ENCODE assay signal across 16 mouse cellular contexts in the genomic region with DNA sequence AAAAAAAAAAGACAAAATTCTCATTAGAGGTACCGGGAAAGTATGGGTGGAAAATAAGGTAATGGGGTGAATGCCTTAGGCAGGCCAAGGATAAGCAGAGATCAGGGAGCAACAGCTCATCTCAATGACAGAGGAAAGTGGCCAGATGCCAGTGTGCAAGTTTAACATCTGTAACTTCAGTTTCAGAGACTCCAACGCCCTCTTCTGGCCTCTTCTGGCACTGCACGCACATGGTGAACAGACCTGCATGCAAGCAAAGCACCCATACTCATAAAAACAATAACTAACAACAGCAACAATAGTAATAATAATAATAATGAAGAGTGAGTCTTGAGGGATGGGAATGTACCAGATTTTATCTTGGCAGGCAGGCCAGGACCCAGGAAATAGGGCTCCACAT. TPM values are rescaled to one million over a fixed set of nuclear protein-coding genes. Genes with fewer than 3 reads are reported as not detected.
DNase-seq lines count a peak whose midpoint lies in the region; ATAC-seq and TF ChIP-seq lines count a peak whose summit lies in the region.
"Had no signal": no experiment of that assay in that cellular context is flagged by ENCODE, and none has a peak within 500 bp of the region (broad histone marks: within the 10 kb centered on the region; RNA-seq: fewer than 3 reads in every experiment).

No protein-coding gene starts in this region.

- no peaks in the 10 kb centered on the region for H3K4me1 ChIP-seq in forebrain, postnatal 0 days (ENCODE audit: insufficient read depth)
- peaks cover 1% of the 10 kb centered on the region for H3K4me1 ChIP-seq in forebrain, embryonic 14.5 days (ENCODE audit: control insufficient read depth, insufficient read depth, low read length)
- H3K4me1 ChIP-seq in liver, postnatal 0 days (ENCODE audit: insufficient read depth) = no peaks in the 10 kb centered on the region
- H3K4me1 ChIP-seq in liver, embryonic 12.5 days = peaks cover 12% of the 10 kb centered on the region; the same call in 1 of the 2 replicates
- H3K4me1 ChIP-seq in G1E (ENCODE audit: insufficient read depth, low read depth, low read length) = peaks cover 63% of the 10 kb centered on the region
- no peaks in the 10 kb centered on the region for H3K4me1 ChIP-seq in testis, adult 2 months (ENCODE audit: control insufficient read depth, insufficient read depth, low read length)
- H3K4me1 ChIP-seq: limb, embryonic 15.5 days had no signal

- H3K27me3 ChIP-seq in forebrain, postnatal 0 days (ENCODE audit: insufficient read depth, low read length) = no peaks in the 10 kb centered on the region
- no peaks in the 10 kb centered on the region for H3K27me3 ChIP-seq in forebrain, embryonic 14.5 days (replicated peaks; ENCODE audit: control insufficient read depth, insufficient read depth, low read length)
- H3K27me3 ChIP-seq in liver, postnatal 0 days (ENCODE audit: insufficient read depth, low read length) = no peaks in the 10 kb centered on the region
- H3K27me3 ChIP-seq in liver, embryonic 12.5 days (replicated peaks) = peaks cover 54% of the 10 kb centered on the region
- H3K27me3 ChIP-seq in G1E (ENCODE audit: insufficient read depth, low read length) = peaks cover 20% of the 10 kb centered on the region
- no peaks in the 10 kb centered on the region for H3K27me3 ChIP-seq in testis, adult 2 months (ENCODE audit: control insufficient read depth, insufficient read depth, low read length)
- H3K27me3 ChIP-seq: limb, embryonic 15.5 days; midbrain, embryonic 12.5 days had no signal

- no peak for TF ChIP-seq POLR2A in testis, adult 2 months (IDR thresholded peaks at IDR 0.05; ENCODE audit: control insufficient read depth, low read depth, low read length)

- no peak for TF ChIP-seq EP300 in liver, postnatal 0 days (IDR thresholded peaks at IDR 0.05; ENCODE audit: low read depth)

- peak; percentile 34 for TF ChIP-seq CTCF in forebrain, postnatal 0 days (IDR thresholded peaks at IDR 0.05; ENCODE audit: low read depth)
- peak; percentile 34 for TF ChIP-seq CTCF in liver, postnatal 0 days (IDR thresholded peaks at IDR 0.05; ENCODE audit: low read depth)
- TF ChIP-seq CTCF in G1E (IDR thresholded peaks at IDR 0.05; ENCODE audit: low read depth, low read length) = 0 out of 2 replicates have a peak, but pooled peaks have one; percentile 15
- peak; percentile 56; the same call in 1 of the 2 replicates for TF ChIP-seq CTCF in testis, adult 2 months (IDR thresholded peaks at IDR 0.05; ENCODE audit: control insufficient read depth, insufficient read depth, insufficient replicate concordance, low read depth, low read length)

- no peak for DNase-seq in forebrain, postnatal 0 days
- no peak for DNase-seq in forebrain, embryonic 14.5 days (ENCODE audit: low spot score)
- DNase-seq in liver, postnatal 0 days = peak; percentile 44
- no peak for DNase-seq in G1E (ENCODE audit: low spot score)
- no peak for DNase-seq in layer of hippocampus, postnatal 36 days
- no peak for DNase-seq in thymus, adult 18-20 months
- DNase-seq: cerebellum, adult 8-10 months; lung, postnatal 36 days; right cerebral cortex, postnatal 25 days had no signal

- H3K27ac ChIP-seq in forebrain, postnatal 0 days (ENCODE audit: low read depth, low read length) = no peak overlapping the region
- no peak overlapping the region for H3K27ac ChIP-seq in forebrain, embryonic 14.5 days (ENCODE audit: low read depth, low read length)
- H3K27ac ChIP-seq in liver, postnatal 0 days (ENCODE audit: low read depth) = no peak overlapping the region
- no peak overlapping the region for H3K27ac ChIP-seq in liver, embryonic 12.5 days
- no peak overlapping the region for H3K27ac ChIP-seq in testis, adult 2 months (ENCODE audit: control insufficient read depth, insufficient read depth, low read depth, low read length)
- H3K27ac ChIP-seq: limb, embryonic 15.5 days; midbrain, embryonic 12.5 days had no signal

- H3K4me2 ChIP-seq in forebrain, postnatal 0 days (ENCODE audit: low read depth) = no peak overlapping the region
- no peak overlapping the region for H3K4me2 ChIP-seq in forebrain, embryonic 14.5 days (ENCODE audit: low read length)
- no peak overlapping the region for H3K4me2 ChIP-seq in liver, postnatal 0 days (ENCODE audit: low read depth, low read length)
- no peak overlapping the region for H3K4me2 ChIP-seq in liver, embryonic 12.5 days
- H3K4me2 ChIP-seq: limb, embryonic 15.5 days; midbrain, embryonic 12.5 days had no signal

- 71% methylated on average over 3 of the region's 3 CpGs for WGBS in forebrain, postnatal 0 days
- 72% methylated on average over 3 of the region's 3 CpGs for WGBS in forebrain, embryonic 14.5 days
- WGBS in liver, postnatal 0 days (ENCODE audit: insufficient replicate concordance) = 74% methylated on average over 3 of the region's 3 CpGs
- WGBS in liver, embryonic 12.5 days (ENCODE audit: insufficient replicate concordance) = 56% methylated on average over 3 of the region's 3 CpGs

- H3K9ac ChIP-seq in forebrain, postnatal 0 days = no peak overlapping the region
- H3K9ac ChIP-seq in forebrain, embryonic 14.5 days (ENCODE audit: low read length) = no peak overlapping the region
- H3K9ac ChIP-seq in liver, postnatal 0 days (replicated peaks) = no peak overlapping the region
- H3K9ac ChIP-seq in liver, embryonic 12.5 days = no peak overlapping the region
- H3K9ac ChIP-seq: limb, embryonic 15.5 days; midbrain, embryonic 12.5 days had no signal

- no peak for ATAC-seq in forebrain, postnatal 0 days
- ATAC-seq in forebrain, embryonic 14.5 days = no peak
- no peak for ATAC-seq in liver, postnatal 0 days
- no peak for ATAC-seq in liver, embryonic 12.5 days
- no peak for ATAC-seq in G1E (ENCODE audit: extremely low read depth, insufficient number of reproducible peaks, low FRiP score, poor library complexity, severe bottlenecking)
- ATAC-seq: forebrain, embryonic 16.5 days had no signal

- H3K4me3 ChIP-seq in forebrain, postnatal 0 days (ENCODE audit: low read depth, low read length) = no peak overlapping the region
- H3K4me3 ChIP-seq in forebrain, embryonic 14.5 days (ENCODE audit: low read depth, low read length) = no peak overlapping the region
- no peak overlapping the region for H3K4me3 ChIP-seq in liver, postnatal 0 days (ENCODE audit: low read depth, low read length)
- H3K4me3 ChIP-seq in liver, embryonic 12.5 days = no peak overlapping the region
- H3K4me3 ChIP-seq in G1E (ENCODE audit: low read depth, low read length) = no peak overlapping the region
- H3K4me3 ChIP-seq in testis, adult 2 months (ENCODE audit: control insufficient read depth, low read depth, low read length) = no peak overlapping the region
- H3K4me3 ChIP-seq: limb, embryonic 15.5 days; midbrain, embryonic 12.5 days had no signal

- H3K36me3 ChIP-seq in forebrain, postnatal 0 days (ENCODE audit: insufficient read depth) = no peaks in the 10 kb centered on the region
- no peaks in the 10 kb centered on the region for H3K36me3 ChIP-seq in forebrain, embryonic 14.5 days (ENCODE audit: control insufficient read depth, insufficient read depth, low read length)
- no peaks in the 10 kb centered on the region for H3K36me3 ChIP-seq in liver, postnatal 0 days (replicated peaks; ENCODE audit: insufficient read depth, low read length)
- H3K36me3 ChIP-seq in liver, embryonic 12.5 days = no peaks in the 10 kb centered on the region
- no peaks in the 10 kb centered on the region for H3K36me3 ChIP-seq in G1E (replicated peaks)
- H3K36me3 ChIP-seq in testis, adult 2 months (ENCODE audit: control insufficient read depth, insufficient read depth, low read length) = no peaks in the 10 kb centered on the region
- H3K36me3 ChIP-seq: limb, embryonic 15.5 days; midbrain, embryonic 12.5 days had no signal

- no peaks in the 10 kb centered on the region for H3K9me3 ChIP-seq in forebrain, postnatal 0 days (ENCODE audit: low read length)
- no peaks in the 10 kb centered on the region for H3K9me3 ChIP-seq in forebrain, embryonic 14.5 days (replicated peaks; ENCODE audit: control insufficient read depth, low read length)
- H3K9me3 ChIP-seq in liver, postnatal 0 days (ENCODE audit: low read length) = no peaks in the 10 kb centered on the region
- no peaks in the 10 kb centered on the region; the same call in 1 of the 2 replicates for H3K9me3 ChIP-seq in liver, embryonic 12.5 days (replicated peaks)
- H3K9me3 ChIP-seq in G1E (replicated peaks) = peaks cover 2% of the 10 kb centered on the region
- H3K9me3 ChIP-seq: limb, embryonic 15.5 days; midbrain, embryonic 12.5 days had no signal

RNA-seq across cellular contexts. Expression of gene Rnd1, which starts 8.7 kb away (rescaled TPM):
- 34.1 and 56.6 TPM in 2 replicates for total RNA-seq in forebrain, postnatal 0 days (2014; rRNA removed)
- polyA plus RNA-seq in forebrain, postnatal 0 days (2015; fragmentation: Nextera tagmentation; extraction: Ambion mirVana) = 20.9 and 24.1 TPM in 2 replicates
- polyA plus RNA-seq in forebrain, embryonic 14.5 days (2014; fragmentation: Nextera tagmentation; extraction: Ambion mirVana) = 6.3 and 6.8 TPM in 2 replicates
- polyA plus RNA-seq in liver, postnatal 0 days (2015; fragmentation: Nextera tagmentation; extraction: Ambion mirVana) = 0.94 and 1.2 TPM in 2 replicates
- 0.30 and 0.50 TPM in 2 replicates for polyA plus RNA-seq in liver, embryonic 12.5 days (2016; fragmentation: Nextera tagmentation; extraction: Ambion mirVana)
- 3.2 and 3.3 TPM in 2 replicates for total RNA-seq in G1E (2014; fragmentation: Nextera tagmentation)
- 1.2 and 1.5 TPM in 2 replicates for total RNA-seq in G1E (2017)
- 1.0 and 1.1 TPM in 2 replicates for polyA plus RNA-seq in G1E (2012)
- polyA plus RNA-seq in testis, adult 2 months (2012; rRNA removed) = 0.32 and 0.46 TPM in 2 replicates
- 1 to 10 TPM; 7.2 to 7.6 TPM for total RNA-seq in layer of hippocampus, postnatal 36 days (2021)

RNA-seq across cellular contexts. Expression of gene Ccdc65, which starts 22.1 kb away (rescaled TPM):
- total RNA-seq in forebrain, postnatal 0 days (2014; rRNA removed) = 6.1 and 8.2 TPM in 2 replicates
- 5.6 and 10.5 TPM in 2 replicates for polyA plus RNA-seq in forebrain, postnatal 0 days (2015; fragmentation: Nextera tagmentation; extraction: Ambion mirVana)
- 3.2 and 3.3 TPM in 2 replicates for polyA plus RNA-seq in forebrain, embryonic 14.5 days (2014; fragmentation: Nextera tagmentation; extraction: Ambion mirVana)
- not detected in 2 replicates for polyA plus RNA-seq in liver, postnatal 0 days (2015; fragmentation: Nextera tagmentation; extraction: Ambion mirVana)
- polyA plus RNA-seq in liver, embryonic 12.5 days (2016; fragmentation: Nextera tagmentation; extraction: Ambion mirVana) = 0.06 TPM in 1 of 2 replicates, not detected in the other
- 1.0 TPM in 1 of 2 replicates, not detected in the other for total RNA-seq in G1E (2014; fragmentation: Nextera tagmentation)
- 0.06 and 0.60 TPM in 2 replicates for total RNA-seq in G1E (2017)
- polyA plus RNA-seq in G1E (2012) = not detected in 2 replicates
- polyA plus RNA-seq in testis, adult 2 months (2012; rRNA removed) = 158 and 181 TPM in 2 replicates
- total RNA-seq in layer of hippocampus, postnatal 36 days (2021) = 10 to 100 TPM in 1 of 2 experiments, 1 to 10 TPM in 1; 8.0 to 10.1 TPM
- total RNA-seq: gastrocnemius, adult 8-10 months; hematopoietic stem cell, adult 5-6 weeks had no signal

RNA-seq across cellular contexts. Expression of gene Ddx23, which starts 23.2 kb away (rescaled TPM):
- total RNA-seq in forebrain, postnatal 0 days (2014; rRNA removed) = 54.9 and 70.6 TPM in 2 replicates
- polyA plus RNA-seq in forebrain, postnatal 0 days (2015; fragmentation: Nextera tagmentation; extraction: Ambion mirVana) = 11.9 and 13.8 TPM in 2 replicates
- polyA plus RNA-seq in forebrain, embryonic 14.5 days (2014; fragmentation: Nextera tagmentation; extraction: Ambion mirVana) = 18.2 and 24.3 TPM in 2 replicates
- 4.7 and 9.2 TPM in 2 replicates for polyA plus RNA-seq in liver, postnatal 0 days (2015; fragmentation: Nextera tagmentation; extraction: Ambion mirVana)
- 15.9 and 16.2 TPM in 2 replicates for polyA plus RNA-seq in liver, embryonic 12.5 days (2016; fragmentation: Nextera tagmentation; extraction: Ambion mirVana)
- total RNA-seq in G1E (2014; fragmentation: Nextera tagmentation) (61.4 and 66.6 TPM in 2 replicates), G1E (2017) (101 and 154 TPM in 2 replicates)
- 100 and 112 TPM in 2 replicates for polyA plus RNA-seq in G1E (2012)
- 15.1 and 16.9 TPM in 2 replicates for polyA plus RNA-seq in testis, adult 2 months (2012; rRNA removed)
- total RNA-seq in layer of hippocampus, postnatal 36 days (2021) = 10 to 100 TPM; 87.5 to 92.0 TPM

RNA-seq across cellular contexts. Expression of gene Fkbp11, which starts 42.1 kb away (rescaled TPM):
- 0.90 and 2.9 TPM in 2 replicates for total RNA-seq in forebrain, postnatal 0 days (2014; rRNA removed)
- polyA plus RNA-seq in forebrain, postnatal 0 days (2015; fragmentation: Nextera tagmentation; extraction: Ambion mirVana) = 5.2 and 5.3 TPM in 2 replicates
- 2.6 and 3.8 TPM in 2 replicates for polyA plus RNA-seq in forebrain, embryonic 14.5 days (2014; fragmentation: Nextera tagmentation; extraction: Ambion mirVana)
- polyA plus RNA-seq in liver, postnatal 0 days (2015; fragmentation: Nextera tagmentation; extraction: Ambion mirVana) = 58.5 and 62.4 TPM in 2 replicates
- polyA plus RNA-seq in liver, embryonic 12.5 days (2016; fragmentation: Nextera tagmentation; extraction: Ambion mirVana) = 83.5 and 90.2 TPM in 2 replicates
- total RNA-seq in G1E (2014; fragmentation: Nextera tagmentation) (11.5 and 14.1 TPM in 2 replicates), G1E (2017) (6.2 and 6.7 TPM in 2 replicates)
- polyA plus RNA-seq in G1E (2012) = 20.2 and 23.8 TPM in 2 replicates
- 1.0 and 1.4 TPM in 2 replicates for polyA plus RNA-seq in testis, adult 2 months (2012; rRNA removed)
- 1 to 10 TPM in 1 of 2 experiments, under 1 TPM in 1; 0.88 to 1.0 TPM for total RNA-seq in layer of hippocampus, postnatal 36 days (2021)

RNA-seq across cellular contexts. Expression of gene Cacnb3, which starts 55.3 kb away (rescaled TPM):
- 191 and 201 TPM in 2 replicates for total RNA-seq in forebrain, postnatal 0 days (2014; rRNA removed)
- 133 and 139 TPM in 2 replicates for polyA plus RNA-seq in forebrain, postnatal 0 days (2015; fragmentation: Nextera tagmentation; extraction: Ambion mirVana)
- polyA plus RNA-seq in forebrain, embryonic 14.5 days (2014; fragmentation: Nextera tagmentation; extraction: Ambion mirVana) = 75.9 and 95.4 TPM in 2 replicates
- 0.38 and 0.58 TPM in 2 replicates for polyA plus RNA-seq in liver, postnatal 0 days (2015; fragmentation: Nextera tagmentation; extraction: Ambion mirVana)
- polyA plus RNA-seq in liver, embryonic 12.5 days (2016; fragmentation: Nextera tagmentation; extraction: Ambion mirVana) = 3.8 and 4.9 TPM in 2 replicates
- 0.29 TPM in 1 of 2 replicates, not detected in the other for total RNA-seq in G1E (2014; fragmentation: Nextera tagmentation)
- total RNA-seq in G1E (2017) = 0.12 and 0.22 TPM in 2 replicates
- 0.14 and 0.22 TPM in 2 replicates for polyA plus RNA-seq in G1E (2012)
- polyA plus RNA-seq in testis, adult 2 months (2012; rRNA removed) = 3.1 and 3.2 TPM in 2 replicates
- 100 to 1,000 TPM; 198 to 206 TPM for total RNA-seq in layer of hippocampus, postnatal 36 days (2021)
- total RNA-seq: hematopoietic stem cell, adult 5-6 weeks had no signal

Comparison
In these comparisons a context has a peak if more than half of its experiments do, and no peak if none do; other contexts are left out.
1. RNA of gene Ccdc65, which starts 22.1 kb away (polyA plus RNA-seq): 158 to 181 TPM in testis, adult 2 months; 5.6 to 10.5 TPM in forebrain, postnatal 0 days, 3.2 to 3.3 TPM in forebrain, embryonic 14.5 days, not detected in G1E, 0.06 TPM in liver, embryonic 12.5 days and not detected in liver, postnatal 0 days; every median in the first group is over 10 times any median in the second.
2. Peak in every context shown above with its lines, with median percentiles within 50 percentile points of each other: CTCF ChIP-seq.